Mouse (Mus musculus) bone marrow, adult 2 months (tissue): Measurements from ENCODE around the gene Myo15b.

Experiments
- CTCF ChIP-seq: fragments of 200-500 bp; IDR thresholded peaks from 2 replicates; pipeline ENCODE4 v1.5.1; 2011; ENCODE audit warnings: low read length, control low read depth; ENCODE audit not compliant: control insufficient read depth, insufficient read depth
- POLR2A ChIP-seq: fragments of 200-500 bp; IDR thresholded peaks from 2 replicates; pipeline ENCODE4 v1.6.1; 2011; ENCODE audit warnings: low read depth, mild to moderate bottlenecking, control low read depth, low read length, borderline replicate concordance; ENCODE audit not compliant: control insufficient read depth

DNA sequence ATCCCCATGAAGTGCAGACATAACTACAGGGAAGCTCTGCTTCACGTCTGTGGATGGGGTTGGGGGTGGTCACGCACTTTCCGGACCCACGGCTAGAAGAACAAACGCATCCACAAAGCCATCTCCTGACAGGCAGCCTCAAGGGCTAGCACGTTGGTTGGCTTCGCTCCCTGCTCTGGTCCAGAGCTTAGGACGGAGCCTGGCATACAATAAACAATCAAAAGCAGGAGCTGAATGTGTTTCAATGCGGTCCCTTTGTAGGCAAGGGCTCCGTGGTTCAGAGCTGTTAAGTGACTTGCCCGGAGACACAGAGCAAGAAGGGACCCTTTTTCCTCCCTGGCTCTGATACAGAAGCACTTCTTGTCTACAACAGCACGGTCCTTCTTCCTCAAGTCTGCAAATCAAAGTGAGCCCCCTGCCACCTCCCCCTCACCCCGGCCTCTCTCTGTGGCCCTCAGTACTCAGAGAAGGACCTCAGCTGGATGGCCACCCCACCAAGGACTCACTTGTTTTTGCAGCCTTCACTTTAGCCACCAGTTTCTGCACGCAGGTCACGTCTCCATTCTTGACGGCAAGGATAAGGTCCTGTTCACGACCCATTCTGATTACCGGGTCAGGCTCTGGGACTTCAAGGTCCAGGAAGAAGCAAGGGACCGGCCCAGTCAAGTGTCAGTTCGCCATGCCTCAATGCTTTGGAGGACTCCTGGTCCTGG lies 46.7 kb upstream of the Myo15b start:
- TF ChIP-seq CTCF (no peak), POLR2A (no peak)
